Mouse (Mus musculus) frontal cortex, postnatal 36 days (tissue): ENCODE data around the gene Adgre1.
"Not testable (repeated sequence)": the region's sequence is repeated elsewhere in the genome, so short reads cannot be mapped to it uniquely, and the experiment has no call there.

Experiments
- DNase-seq, 2 experiments: peaks; one replicate each; pipeline ENCODE4 v3.0.0; 2022; ENCODE audit warnings: low spot score in 2 of 2

Gene Adgre1

DNA sequence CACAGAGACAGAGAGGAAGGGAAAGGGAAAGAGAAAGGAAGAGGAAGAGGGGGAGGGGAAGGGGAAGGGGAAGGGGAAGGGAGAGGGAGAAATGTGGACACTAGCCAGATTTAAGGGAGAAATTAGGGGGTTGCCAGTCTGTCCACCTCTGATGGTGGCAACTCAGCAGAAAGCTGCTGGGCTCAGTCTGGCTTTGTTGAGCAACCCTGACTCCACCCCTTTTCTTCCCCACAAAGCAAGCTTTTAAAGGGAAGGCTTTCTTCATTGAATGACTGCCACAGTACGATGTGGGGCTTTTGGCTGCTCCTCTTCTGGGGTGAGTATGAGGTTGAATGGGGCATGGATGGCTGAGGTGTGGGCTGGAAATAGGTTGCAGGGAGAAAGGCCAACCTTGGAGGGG lies at the start of gene Adgre1:
Adgre1 (plus strand) TSS at position 251 of the 400 bp plus-strand sequence.
- DNase-seq: no peak

DNA sequence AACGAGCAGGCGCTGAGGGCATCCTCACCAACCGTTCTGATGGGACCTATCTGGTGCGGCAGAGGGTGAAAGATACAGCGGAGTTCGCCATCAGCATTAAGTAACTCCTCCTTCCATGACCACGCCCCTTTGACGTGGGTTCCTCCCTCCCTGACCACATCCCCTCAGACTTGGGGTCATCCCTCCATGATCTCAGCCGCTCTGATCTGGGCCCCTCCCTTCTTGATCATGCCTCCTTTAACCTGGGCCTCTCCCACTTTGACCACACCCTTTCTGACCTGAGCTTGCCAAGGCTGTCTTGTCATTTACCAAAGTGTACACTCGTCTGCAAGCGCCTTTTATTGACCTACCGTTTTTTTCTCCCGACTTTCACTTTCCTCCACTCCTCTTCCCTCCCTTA lies 46.7 kb upstream of the Adgre1 start:
- no peak for DNase-seq

DNA sequence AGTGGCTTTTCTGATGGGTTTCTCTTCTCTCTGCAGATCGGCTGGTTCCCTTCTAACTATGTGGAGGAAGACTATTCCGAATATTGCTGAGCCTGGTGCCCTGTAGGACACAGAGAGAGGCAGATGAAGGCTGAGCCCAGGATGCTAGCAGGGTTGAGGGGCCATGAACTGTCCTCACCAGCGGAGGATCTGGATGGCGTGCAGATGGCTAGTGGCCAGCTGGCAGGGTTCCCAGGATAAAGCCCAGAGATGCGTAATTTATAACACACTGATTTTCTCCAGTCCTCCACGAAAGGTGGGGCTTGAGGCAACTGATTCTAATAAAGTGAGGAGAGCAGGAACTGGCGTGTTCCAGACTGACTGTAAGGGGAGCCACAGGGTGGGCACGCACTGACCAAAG lies 30.9 kb upstream of the Adgre1 start:
- DNase-seq: no peak

DNA sequence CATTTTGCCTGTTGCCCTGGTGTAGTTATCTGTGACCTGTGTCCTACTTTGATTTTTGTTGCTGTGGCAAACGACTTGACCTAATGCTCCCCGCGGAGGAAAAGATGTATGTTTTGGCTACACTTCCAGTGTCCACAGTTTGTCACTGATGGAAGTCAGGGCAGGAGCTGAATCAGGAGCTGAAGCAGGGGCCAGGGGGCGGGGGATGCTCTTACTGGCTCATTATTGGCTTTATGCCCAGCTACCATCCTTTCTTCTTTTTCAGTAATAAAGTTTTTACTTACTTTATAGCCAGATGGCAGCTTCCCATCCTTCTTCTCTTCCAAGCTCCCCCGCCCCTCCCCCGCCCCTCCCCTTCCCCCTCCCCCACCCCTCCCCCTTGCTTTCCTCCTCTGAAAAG lies 29.5 kb upstream of the Adgre1 start:
- no peak for DNase-seq

DNA sequence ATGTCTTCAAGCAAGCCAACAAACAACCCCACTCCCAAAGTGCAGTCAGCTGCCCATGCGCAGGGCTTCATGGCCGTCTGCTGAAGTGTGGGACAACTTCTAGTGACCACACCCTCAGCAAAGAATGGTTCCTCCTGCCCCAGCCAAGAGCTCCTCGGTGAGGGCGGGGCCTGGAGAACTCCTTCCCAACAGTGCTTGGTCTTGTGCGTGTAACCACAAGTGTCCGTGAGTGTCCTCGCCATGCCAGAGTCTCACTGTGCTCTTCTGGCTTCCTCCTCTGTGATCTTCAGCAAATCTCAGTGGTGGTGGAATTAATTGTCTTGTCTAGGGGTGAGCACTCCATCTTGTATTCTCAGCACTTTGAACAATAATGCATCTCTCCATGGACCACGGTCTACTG lies 27.5 kb upstream of the Adgre1 start:
- DNase-seq: no peak

DNA sequence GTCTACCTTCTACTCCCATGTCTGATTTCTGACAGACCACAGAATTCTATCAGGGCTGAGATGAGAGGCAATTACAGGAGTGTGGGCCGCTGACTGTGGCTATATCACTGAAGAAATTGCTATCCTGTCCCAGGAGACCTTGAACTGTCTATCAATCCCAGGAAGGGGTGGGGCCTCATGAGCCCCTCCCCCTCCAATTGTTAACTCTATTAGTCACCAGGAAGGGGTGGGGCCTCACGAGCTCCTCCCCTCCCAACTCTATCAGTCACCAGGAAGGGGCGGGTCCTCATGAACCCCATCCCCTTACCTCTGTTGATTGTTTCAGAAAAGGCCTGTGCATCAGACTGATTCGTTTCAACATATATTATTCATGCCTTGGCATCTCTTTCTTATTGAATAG lies 26.2 kb upstream of the Adgre1 start:
- DNase-seq: no peak

DNA sequence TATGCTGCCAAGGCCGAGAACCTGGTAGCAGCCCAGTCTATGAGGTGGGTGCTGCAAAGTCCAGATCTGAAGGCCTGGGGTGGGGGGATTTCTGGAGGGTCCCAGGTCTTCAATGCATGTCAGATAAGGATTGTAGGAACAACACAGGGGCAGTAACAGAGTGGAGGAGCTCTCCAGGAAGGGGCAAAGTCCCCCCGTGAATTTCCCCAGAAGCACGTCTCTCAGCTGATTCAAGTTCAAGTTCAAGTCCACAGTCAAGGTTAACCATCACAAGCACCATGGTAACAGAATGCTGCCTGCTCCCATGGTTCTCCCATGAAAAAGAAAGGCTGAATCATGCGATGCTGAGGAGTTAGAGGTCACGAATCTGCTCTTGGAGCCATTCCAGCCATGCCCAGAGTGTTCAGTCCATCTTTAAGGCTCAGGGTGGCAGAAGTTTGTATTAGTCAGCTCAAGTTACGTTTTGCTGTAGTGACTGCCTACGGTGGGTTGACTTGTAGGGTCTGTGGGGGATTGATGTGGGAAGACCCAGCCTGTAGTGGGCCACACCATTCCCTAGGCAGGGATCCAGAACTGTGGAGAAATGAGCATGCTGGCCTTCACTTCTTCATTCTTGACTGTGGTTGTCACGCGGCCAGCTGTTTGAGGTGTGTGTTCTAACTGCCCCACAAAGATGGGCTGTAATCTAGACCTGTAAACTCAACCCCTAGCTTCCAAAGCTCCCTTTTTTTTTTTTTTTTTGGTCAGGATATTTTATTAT lies 24.3 kb upstream of the Adgre1 start:
- DNase-seq: no peak

DNA sequence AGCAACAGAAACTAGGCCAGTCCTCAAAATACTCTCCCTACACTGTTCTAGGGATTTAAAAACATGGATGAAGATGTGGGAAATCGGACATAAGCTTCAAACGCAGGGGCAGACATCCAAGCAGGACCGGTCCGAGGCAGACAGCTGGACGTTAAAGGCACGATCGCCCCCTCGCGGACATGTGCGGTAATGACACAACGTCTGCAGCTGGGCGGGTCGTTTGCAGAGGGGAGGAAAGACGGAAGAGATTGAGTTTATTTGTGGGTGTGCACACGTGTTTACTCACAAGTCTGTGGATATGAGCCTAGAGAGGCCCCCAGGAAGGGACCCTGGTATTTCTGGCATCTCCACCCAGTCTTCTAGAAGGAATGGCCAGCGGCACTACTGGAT lies 23.7 kb upstream of the Adgre1 start:
- peak; percentile 81 to 83 for DNase-seq

DNA sequence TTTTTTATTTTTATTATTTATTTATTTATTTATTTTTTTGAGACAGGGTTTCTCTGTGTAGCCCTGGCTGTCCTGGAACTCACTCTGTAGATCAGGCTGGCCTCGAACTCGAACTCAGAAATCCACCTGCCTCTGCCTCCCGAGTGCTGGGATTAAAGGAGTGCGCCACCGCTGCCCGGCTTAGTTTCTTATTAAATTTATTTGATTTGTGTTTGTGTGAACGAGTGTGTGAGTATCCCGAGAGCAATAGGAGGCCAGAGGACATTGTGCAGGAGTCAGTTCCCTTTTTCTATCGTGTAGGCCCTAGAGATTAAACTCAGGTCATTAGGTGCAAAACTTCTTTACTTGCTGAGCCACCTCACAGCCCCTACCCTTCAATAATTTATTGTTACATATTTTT lies 23.3 kb upstream of the Adgre1 start:
- not testable (repeated sequence) for DNase-seq

DNA sequence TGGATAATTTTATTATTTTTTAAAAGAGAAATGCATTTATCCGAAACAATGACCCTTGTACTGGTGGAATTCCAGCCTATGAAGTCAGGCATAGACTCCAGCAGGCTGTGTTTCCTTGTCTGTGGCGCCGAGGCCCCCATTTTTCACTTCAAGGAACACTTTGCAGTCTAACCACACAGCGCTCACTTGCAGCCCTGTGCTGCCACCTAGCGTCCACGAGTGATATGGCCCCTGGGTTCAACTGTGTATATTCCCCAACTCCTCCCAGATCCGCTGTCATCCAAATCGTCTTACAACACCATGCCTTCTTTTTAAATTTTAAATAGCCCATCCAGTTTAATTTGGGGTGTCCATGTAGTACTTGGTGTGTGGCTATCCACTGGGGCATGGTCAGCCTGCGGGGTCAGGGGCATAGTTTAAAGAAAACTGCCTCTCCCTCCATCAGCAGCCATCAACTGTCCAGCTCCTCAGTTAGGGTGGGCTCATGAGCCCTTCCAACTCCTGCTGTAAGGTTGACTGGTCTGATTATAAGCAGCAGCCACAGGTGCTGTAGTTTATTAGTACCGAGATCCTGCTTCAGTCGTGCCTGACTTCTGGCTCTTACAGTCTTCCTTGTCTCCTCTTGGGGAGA lies 22.7 kb upstream of the Adgre1 start:
- peak; percentile 90 to 94 for DNase-seq

DNA sequence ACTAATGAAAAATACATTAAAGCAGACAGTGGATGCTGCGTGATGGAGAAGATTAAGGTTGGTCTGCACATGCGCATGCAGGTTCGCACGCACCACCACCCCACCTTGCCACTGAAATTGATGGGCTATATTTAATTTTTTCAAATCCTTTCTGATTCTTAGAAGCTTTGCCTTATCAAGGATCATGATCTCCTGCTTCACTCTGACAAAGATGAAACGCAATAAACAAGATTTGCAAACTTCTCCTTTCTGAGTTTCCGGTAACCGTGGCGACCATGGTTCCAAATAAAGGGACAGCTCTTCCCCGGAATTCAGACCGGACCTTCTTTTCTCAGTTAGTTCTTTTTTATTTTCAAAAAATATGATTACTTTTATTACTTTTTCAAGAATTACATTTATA lies 20.5 kb upstream of the Adgre1 start:
- DNase-seq: no peak

DNA sequence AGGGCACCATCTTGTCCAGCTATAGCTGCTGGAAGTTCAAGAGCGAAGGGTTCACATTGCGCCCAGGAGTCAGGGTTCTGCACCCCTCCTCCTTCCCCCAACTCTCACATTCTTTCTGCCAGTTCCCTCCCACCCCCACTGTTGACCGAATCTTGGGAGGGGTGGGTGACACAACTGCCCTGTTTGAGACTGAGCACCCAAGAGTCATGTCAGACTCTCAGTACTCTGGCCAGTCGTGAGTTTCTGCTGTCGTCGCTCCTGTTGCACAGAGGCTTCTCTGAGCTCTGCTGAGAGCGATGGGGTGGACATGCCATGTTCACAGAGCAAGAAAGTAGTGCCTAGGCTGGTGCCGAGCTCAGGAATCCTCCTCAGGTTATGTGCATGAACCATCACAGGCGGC lies 19.2 kb upstream of the Adgre1 start:
- no peak for DNase-seq

DNA sequence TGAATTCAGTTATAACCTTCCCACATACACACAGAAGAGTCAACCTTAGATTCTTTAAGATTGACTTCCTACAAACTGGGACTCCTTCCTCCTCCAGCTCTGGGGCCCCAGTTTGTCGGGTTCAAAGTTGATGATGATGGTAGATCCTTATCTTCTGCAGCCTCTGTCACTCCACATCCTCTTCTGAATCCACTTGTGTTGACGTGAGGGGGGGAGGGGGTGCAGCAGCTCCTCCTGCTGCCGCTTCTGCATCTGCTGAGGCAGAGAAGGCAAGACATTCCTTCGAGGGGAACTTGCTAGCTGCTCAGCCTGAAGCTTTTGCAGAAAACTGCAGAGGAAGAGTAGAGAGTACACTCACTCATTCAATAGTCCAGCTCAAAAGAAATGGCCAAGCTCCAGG lies 16.9 kb upstream of the Adgre1 start:
- DNase-seq: no peak

DNA sequence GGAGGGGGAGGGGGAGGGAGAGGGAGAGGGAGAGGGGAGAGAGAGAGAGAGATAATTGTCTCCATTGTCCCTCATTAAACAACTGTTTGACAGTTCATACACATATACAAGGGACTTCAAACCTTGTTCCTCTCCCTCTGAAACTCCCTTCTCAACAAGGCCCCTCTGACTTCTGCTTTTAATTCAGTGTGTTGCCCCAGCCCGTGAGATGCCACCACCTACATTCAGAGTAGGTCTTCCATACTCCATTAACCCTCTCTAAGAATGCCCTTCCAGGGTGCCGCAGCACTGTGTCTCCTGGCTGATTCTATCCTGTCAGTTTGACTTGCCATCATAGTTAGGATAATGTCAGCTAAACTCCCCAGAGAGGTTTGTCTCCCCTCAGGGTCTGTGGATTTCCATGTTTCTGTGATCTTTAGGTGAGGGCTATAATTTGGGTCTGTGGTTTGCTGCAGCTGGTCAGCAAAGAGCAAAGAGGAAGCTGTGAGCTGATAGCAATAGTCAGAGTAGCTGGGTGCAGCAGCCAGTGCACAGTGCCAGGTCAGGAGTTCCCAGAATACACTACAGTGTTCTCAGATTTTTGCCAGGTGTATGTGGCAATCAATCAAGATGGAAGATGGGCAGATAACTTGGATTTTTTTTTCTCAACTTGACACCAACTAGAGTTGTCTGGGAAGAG lies 14.3 kb upstream of the Adgre1 start:
- no peak for DNase-seq

DNA sequence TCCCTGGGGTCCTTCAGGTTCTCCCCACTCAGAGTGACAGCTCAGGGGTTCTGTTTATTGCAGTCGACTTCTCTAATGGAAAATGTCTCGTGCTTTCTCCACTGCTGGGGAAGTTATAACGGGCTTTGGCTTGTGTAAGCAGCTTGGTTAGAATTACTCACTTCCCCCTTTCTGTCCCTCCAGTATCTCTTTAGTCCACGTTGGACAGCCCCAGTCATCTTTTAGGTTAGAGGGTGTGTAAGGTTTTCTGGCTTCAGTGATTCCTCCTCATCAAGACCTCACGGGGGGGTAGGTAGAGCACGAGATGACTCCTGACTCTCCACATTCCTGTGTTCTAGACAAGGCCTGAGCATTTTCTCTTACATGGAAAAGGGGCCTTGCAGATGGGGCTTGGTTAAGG lies 11.5 kb upstream of the Adgre1 start:
- no peak for DNase-seq

DNA sequence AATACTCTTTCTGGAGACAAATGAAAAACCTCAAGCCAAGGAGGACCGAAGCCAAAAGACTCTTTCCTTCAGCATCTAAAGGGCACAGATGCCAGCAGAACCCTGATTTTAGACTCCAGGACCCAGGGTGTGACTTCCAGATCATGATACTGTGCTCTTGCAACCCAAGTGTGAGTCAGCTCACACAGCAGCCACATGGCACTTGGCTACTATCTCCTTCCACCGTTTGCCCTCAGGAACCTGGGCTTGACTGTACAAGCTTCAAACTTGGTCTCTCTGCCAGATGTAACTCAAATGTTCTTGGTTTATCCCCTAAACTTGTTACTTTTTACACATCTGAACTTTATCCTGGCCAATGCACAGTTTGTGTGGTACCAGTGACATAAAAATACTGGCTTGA lies 10.7 kb upstream of the Adgre1 start:
- DNase-seq: no peak

DNA sequence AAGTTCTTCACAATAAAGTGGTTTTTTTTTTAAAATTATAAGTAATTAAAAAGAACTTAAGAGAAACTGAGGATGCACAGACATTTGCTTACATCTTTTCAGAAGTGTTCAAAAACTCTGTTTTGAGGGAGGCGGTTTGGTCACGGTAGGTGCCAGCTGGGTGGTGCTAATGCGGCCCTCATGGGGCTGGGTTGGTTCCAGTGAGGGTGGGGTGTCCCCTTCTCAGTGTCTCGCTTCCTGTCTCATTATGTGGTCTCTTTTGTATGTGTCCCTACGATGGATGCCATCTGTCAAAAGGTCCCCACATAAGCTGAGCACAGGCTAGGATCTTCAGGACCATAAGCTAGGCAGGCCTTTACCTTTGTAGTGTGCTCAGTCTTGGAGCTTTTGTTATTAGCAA lies 9.4 kb upstream of the Adgre1 start:
- no peak for DNase-seq

DNA sequence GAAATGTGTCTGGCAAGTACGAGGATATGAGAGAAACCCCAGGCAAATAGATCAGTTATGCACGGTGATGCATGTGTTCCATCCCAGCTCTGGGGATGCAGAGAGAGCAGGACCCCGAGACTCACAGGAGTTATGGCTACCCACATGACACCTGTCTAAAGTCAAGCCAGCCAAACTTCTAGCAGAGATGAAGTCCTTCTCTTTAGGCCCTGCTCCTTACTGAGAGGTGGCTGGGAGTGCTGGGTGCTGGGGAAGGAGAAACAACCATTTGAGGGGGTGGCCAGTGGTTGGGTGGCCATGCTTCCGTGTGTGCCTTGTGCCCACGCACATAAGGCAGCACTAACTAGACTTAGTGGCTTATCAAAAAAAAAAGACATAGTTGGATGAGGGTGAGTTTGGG lies 8.3 kb upstream of the Adgre1 start:
- DNase-seq: no peak

DNA sequence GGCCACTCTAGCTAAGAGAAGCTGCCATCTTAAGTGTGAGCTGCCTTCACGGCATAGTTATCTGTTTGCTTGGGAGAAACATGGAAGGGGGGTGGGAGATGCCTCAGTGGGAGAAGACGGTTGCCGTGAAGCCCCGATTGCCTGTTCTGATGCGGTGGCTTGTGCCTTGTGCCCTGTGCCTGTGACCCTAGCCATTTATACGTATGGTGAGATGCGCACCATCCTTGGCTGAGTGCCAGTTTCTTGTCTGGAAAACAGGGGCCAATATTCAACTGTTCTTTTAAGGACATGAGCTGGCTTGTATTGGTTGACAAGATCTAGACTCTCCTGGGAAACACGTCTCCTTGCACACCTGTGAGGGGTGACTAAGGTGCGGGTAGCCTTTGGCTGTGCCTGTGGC lies 7.4 kb upstream of the Adgre1 start:
- DNase-seq: no peak

DNA sequence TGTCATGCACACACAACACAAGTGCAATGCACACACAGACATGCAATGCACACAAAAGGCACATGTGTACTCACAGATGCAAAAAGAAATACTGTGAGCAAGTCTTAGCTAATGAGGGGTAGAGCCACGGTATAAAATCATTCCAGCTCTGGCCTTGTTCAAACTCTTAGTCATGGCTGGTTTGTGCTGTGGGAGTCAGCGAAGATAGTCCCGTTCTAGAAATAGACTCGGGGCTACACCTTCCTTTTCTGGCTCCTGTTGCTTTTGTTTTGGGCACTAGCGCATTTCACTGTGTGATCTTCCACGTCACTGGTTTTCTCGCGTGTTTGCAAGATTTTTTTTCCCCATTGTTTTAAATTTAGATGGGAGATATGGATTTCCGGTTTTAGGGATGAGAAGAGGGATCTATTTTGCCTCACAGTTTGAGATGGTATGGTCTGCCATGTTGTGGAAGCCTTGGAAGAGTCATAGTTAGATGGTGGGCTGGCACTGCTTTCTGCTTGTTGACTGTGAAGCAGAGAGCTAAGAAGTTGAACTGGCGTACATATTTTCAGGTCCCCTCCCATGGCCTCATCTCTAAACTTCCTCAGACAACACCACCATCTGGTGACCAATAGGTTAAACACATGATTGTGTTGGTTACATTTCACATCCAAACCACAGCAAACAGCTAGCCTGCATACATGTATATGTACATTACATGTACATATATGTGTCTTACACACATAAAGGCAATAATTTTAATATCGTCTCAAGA lies 1.2 kb downstream of the Adgre1 start:
- DNase-seq: no peak
